Mouse (Mus musculus) myocyte (in vitro differentiated cells): ENCODE measurements at regions not wholly inside any gene's neighbourhood (a gene's known extent, or its start where the extent isn't known, plus 50 kb on each side); places are given as distances from the start of the nearest gene placed in this dataset.

Experiments
- H3K27me3 ChIP-seq: one replicate; pipeline ENCODE4 v1.6.1; 2011; ENCODE audit not compliant: control insufficient read depth, insufficient read depth, insufficient read length
- H3K36me3 ChIP-seq: one replicate; pipeline ENCODE4 v1.6.1; 2011; ENCODE audit not compliant: control insufficient read depth, insufficient read depth
- H3K4me2 ChIP-seq: one replicate; pipeline ENCODE4 v1.6.1; 2011; ENCODE audit warnings: low read depth, control low read depth
- H3K4me3 ChIP-seq: one replicate; pipeline ENCODE4 v1.5.1; 2011; ENCODE audit warnings: mild to moderate bottlenecking, control low read depth, moderate library complexity
- H3K79me2 ChIP-seq: one replicate; pipeline ENCODE4 v1.6.1; 2011; ENCODE audit not compliant: control insufficient read depth, insufficient read depth
- H3ac ChIP-seq: one replicate; pipeline ENCODE4 v1.6.1; 2011; ENCODE audit not compliant: control insufficient read depth, insufficient read length
- CEBPB ChIP-seq: IDR thresholded peaks from 2 replicates; pipeline ENCODE4 v1.6.1; 2011; ENCODE audit warnings: mild to moderate bottlenecking, moderate library complexity; ENCODE audit not compliant: poor library complexity, insufficient read depth, severe bottlenecking
- E2F4 ChIP-seq: IDR thresholded peaks from one replicate; pipeline ENCODE4 v1.6.1; 2011; ENCODE audit warnings: mild to moderate bottlenecking, control low read depth, moderate library complexity; ENCODE audit not compliant: insufficient read depth
- MAX ChIP-seq: IDR thresholded peaks from one replicate; pipeline ENCODE4 v1.6.1; 2011; ENCODE audit warnings: low read depth, mild to moderate bottlenecking, control low read depth
- MYOD1 ChIP-seq, 3 experiments: IDR thresholded peaks; one replicate each; pipeline ENCODE4 v1.6.1; 2011; ENCODE audit warnings: control low read depth in 2 of 3, low read depth in 2 of 3, mild to moderate bottlenecking in 2 of 3, moderate library complexity in 1 of 3; ENCODE audit not compliant: insufficient read length in 2 of 3, control insufficient read depth in 1 of 3
- MYOG ChIP-seq, 3 experiments: IDR thresholded peaks; one replicate each; pipeline ENCODE4 v1.6.1; 2011; ENCODE audit warnings: control low read depth in 2 of 3, low read depth in 2 of 3, mild to moderate bottlenecking in 2 of 3; ENCODE audit not compliant: insufficient read length in 2 of 3, control insufficient read depth in 1 of 3, insufficient read depth in 1 of 3
- POLR2A ChIP-seq: IDR thresholded peaks from one replicate; pipeline ENCODE4 v1.6.1; 2011; ENCODE audit warnings: low read depth, mild to moderate bottlenecking, control low read depth, moderate library complexity; ENCODE audit not compliant: insufficient read length
- POLR2AphosphoS2 ChIP-seq: IDR thresholded peaks from one replicate; pipeline ENCODE4 v1.6.1; 2011; ENCODE audit warnings: low read depth, control low read depth; ENCODE audit not compliant: insufficient read length
- REST ChIP-seq: IDR thresholded peaks from one replicate; pipeline ENCODE4 v1.6.1; 2011; ENCODE audit warnings: mild to moderate bottlenecking, control low read depth, moderate library complexity; ENCODE audit not compliant: insufficient read depth, insufficient read length
- SRF ChIP-seq: IDR thresholded peaks from one replicate; pipeline ENCODE4 v1.6.1; 2011; ENCODE audit warnings: low read depth; ENCODE audit not compliant: control insufficient read depth, insufficient read length
- TCF12 ChIP-seq: IDR thresholded peaks from one replicate; pipeline ENCODE4 v1.6.1; 2011; ENCODE audit warnings: mild to moderate bottlenecking, control low read depth; ENCODE audit not compliant: poor library complexity, insufficient read depth, severe bottlenecking
- TCF3 ChIP-seq: IDR thresholded peaks from one replicate; pipeline ENCODE4 v1.6.1; 2011; ENCODE audit warnings: low read depth, control low read depth; ENCODE audit not compliant: insufficient read length
- USF1 ChIP-seq: IDR thresholded peaks from one replicate; pipeline ENCODE4 v1.6.1; 2011; ENCODE audit warnings: low read depth, mild to moderate bottlenecking, control low read depth, moderate library complexity

GRCm38 (mm10) chr1:69379741-69380140 is 271.9 kb upstream of the Erbb4 start:
- no peak overlapping the region for H3ac ChIP-seq
- TF ChIP-seq E2F4 (no peak), MAX (no peak), USF1 (no peak), POLR2AphosphoS2 (no peak), CEBPB (no peak), POLR2A (no peak), TCF3 (no peak), MYOD1 (IDR thresholded peaks at IDR 0.05; ENCODE audit: control insufficient read depth in 1 of 3, insufficient read length in 2 of 3, low read depth in 2 of 3) (no peak), SRF (no peak), REST (no peak), MYOG (IDR thresholded peaks at IDR 0.05; ENCODE audit: control insufficient read depth in 1 of 3, insufficient read depth in 1 of 3, insufficient read length in 2 of 3, low read depth in 2 of 3) (no peak), TCF12 (no peak)
- H3K36me3 ChIP-seq: no peaks in the 10 kb centered on the region
- no peak overlapping the region for H3K4me3 ChIP-seq
- H3K79me2 ChIP-seq: no peaks in the 10 kb centered on the region
- no peaks in the 10 kb centered on the region for H3K27me3 ChIP-seq
- no peak overlapping the region for H3K4me2 ChIP-seq

GRCm38 (mm10) chr1:69376923-69377706 is 269.3 kb upstream of the Erbb4 start:
- no peaks in the 10 kb centered on the region for H3K36me3 ChIP-seq
- no peaks in the 10 kb centered on the region for H3K79me2 ChIP-seq
- no peaks in the 10 kb centered on the region for H3K27me3 ChIP-seq
- no peak overlapping the region for H3K4me2 ChIP-seq
- no peak overlapping the region for H3ac ChIP-seq
- TF ChIP-seq REST: no peak
- no peak for TF ChIP-seq CEBPB
- TF ChIP-seq POLR2AphosphoS2: no peak
- TF ChIP-seq TCF3: no peak
- TF ChIP-seq TCF12: no peak
- no peak for TF ChIP-seq MYOD1 (IDR thresholded peaks at IDR 0.05; ENCODE audit: control insufficient read depth in 1 of 3, insufficient read length in 2 of 3, low read depth in 2 of 3)
- TF ChIP-seq POLR2A: no peak
- TF ChIP-seq MAX: no peak
- no peak overlapping the region for H3K4me3 ChIP-seq

- H3K79me2 ChIP-seq: no peaks in the 10 kb centered on the region
- H3K4me2 ChIP-seq: peak overlapping the region; percentile 5
- no peak overlapping the region for H3ac ChIP-seq
- no peak overlapping the region for H3K4me3 ChIP-seq
- no peak for TF ChIP-seq MYOG (IDR thresholded peaks at IDR 0.05; ENCODE audit: control insufficient read depth in 1 of 3, insufficient read depth in 1 of 3, insufficient read length in 2 of 3, low read depth in 2 of 3)
- 0 out of 2 replicates have a peak, but pooled peaks have one; percentile 39 for TF ChIP-seq CEBPB
- no peaks in the 10 kb centered on the region for H3K36me3 ChIP-seq
- no peaks in the 10 kb centered on the region for H3K27me3 ChIP-seq
Observed at GRCm38 (mm10) chr1:69375246-69375645, 267.4 kb upstream of the Erbb4 start.

GRCm38 (mm10) chr1:69370078-69370477 is 262.2 kb upstream of the Erbb4 start:
- no peaks in the 10 kb centered on the region for H3K79me2 ChIP-seq
- TF ChIP-seq USF1 (no peak), POLR2A (no peak), TCF3 (no peak), CEBPB (no peak), E2F4 (no peak), REST (no peak), POLR2AphosphoS2 (no peak), MYOD1 (IDR thresholded peaks at IDR 0.05; ENCODE audit: control insufficient read depth in 1 of 3, insufficient read length in 2 of 3, low read depth in 2 of 3) (no peak), TCF12 (no peak), SRF (no peak), MAX (no peak), MYOG (IDR thresholded peaks at IDR 0.05; ENCODE audit: control insufficient read depth in 1 of 3, insufficient read depth in 1 of 3, insufficient read length in 2 of 3, low read depth in 2 of 3) (no peak)

GRCm38 (mm10) chr1:69367531-69367930 is 259.7 kb upstream of the Erbb4 start:
- Histone ChIP-seq H3ac (no peak overlapping the region), H3K36me3 (no peaks in the 10 kb centered on the region), H3K4me2 (no peak overlapping the region), H3K4me3 (no peak overlapping the region), H3K79me2 (no peaks in the 10 kb centered on the region), H3K27me3 (no peaks in the 10 kb centered on the region)
- TF ChIP-seq SRF (no peak), MYOG (IDR thresholded peaks at IDR 0.05; ENCODE audit: control insufficient read depth in 1 of 3, insufficient read depth in 1 of 3, insufficient read length in 2 of 3, low read depth in 2 of 3) (no peak), USF1 (no peak), E2F4 (no peak), CEBPB (no peak), POLR2AphosphoS2 (no peak), MAX (no peak), TCF12 (no peak), TCF3 (no peak), MYOD1 (IDR thresholded peaks at IDR 0.05; ENCODE audit: control insufficient read depth in 1 of 3, insufficient read length in 2 of 3, low read depth in 2 of 3) (no peak), REST (no peak), POLR2A (no peak)

More at GRCm38 (mm10) chr1:69370078-69370477, 262.2 kb upstream of the Erbb4 start:
- H3ac ChIP-seq: no peak overlapping the region
- no peak overlapping the region for H3K4me2 ChIP-seq
- no peaks in the 10 kb centered on the region for H3K36me3 ChIP-seq
- H3K27me3 ChIP-seq: no peaks in the 10 kb centered on the region
- H3K4me3 ChIP-seq: no peak overlapping the region
